Mouse (Mus musculus): ENCODE data around the gene Coasy.

Coasy gene

DNA sequence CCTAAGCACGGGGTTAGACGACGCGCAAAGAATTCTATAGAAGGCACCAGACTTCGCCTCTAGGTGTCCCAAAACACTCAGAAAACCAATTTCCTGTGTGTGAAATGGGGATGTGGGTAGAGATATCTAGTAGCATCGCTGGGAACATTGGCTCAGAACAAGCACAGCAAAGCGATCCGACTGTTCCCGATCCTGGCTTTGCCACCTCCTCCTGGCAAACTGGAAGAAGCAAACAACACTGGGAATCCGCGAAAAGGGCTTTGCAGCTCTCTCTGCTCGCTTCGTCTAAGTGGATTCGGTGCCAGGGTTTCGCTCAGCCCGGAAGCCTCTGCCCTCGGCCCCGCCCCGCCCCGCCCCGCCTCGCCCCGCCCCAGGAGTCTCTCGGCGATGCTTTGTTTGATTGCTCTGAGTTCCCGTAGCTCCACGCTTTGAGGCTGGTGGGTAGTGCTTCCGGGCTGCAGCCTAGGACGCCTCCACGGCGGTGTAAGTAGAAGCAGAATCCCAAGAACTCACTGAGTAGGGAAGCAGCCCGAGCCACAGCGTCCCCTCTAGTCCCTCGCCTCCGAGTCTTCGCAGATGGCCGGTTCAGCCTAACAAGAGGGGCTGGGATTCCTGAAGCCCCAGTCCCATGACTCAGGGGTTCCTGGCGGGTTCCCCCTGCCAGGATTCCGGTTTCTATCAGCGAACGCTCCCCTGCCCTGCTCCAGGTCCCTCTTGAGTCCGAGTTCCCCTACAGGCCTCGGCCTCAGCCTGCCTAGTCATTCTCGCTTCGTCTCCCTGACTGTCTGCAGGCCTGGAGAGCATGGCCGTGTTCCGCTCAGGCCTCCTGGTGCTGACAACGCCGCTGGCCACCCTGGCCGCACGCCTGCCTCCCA is at the start of gene Coasy:
Coasy (plus strand) TSS at position 358 of the 875 bp plus-strand sequence.
- ATAC-seq (ENCODE audit: insufficient number of reproducible peaks, low FRiP score, low TSS enrichment) = peak; percentile 69

DNA sequence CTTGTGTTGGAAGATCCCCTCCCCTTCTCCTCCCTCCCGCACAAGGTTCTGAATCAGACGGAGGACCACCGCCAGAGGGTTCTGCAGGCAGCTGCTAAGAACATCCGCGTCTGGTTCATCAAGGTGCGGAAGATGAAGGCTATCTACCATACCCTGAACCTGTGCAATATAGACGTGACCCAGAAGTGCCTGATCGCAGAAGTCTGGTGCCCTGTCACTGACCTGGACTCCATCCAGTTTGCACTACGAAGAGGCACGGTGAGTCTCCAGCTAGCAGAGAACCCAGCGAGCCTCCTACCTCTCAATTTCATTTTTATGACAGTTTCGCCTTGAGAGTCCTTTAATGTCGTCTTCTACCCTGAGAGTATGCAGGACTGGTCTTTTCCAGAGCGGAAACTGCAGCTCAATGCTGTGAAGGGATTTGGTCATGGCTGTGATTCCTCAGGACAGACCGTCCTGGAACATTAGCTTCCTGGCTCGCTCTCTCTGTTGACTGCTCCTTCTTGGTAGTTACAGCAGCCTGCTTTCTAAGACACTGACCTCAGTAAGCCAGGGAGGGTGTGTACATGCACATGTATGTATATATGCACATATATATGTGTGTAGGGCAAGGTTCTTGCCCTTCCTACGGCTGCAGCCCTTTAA is 48.4 kb upstream of the Coasy start:
- no peak for ATAC-seq (ENCODE audit: insufficient number of reproducible peaks, low FRiP score, low TSS enrichment)

DNA sequence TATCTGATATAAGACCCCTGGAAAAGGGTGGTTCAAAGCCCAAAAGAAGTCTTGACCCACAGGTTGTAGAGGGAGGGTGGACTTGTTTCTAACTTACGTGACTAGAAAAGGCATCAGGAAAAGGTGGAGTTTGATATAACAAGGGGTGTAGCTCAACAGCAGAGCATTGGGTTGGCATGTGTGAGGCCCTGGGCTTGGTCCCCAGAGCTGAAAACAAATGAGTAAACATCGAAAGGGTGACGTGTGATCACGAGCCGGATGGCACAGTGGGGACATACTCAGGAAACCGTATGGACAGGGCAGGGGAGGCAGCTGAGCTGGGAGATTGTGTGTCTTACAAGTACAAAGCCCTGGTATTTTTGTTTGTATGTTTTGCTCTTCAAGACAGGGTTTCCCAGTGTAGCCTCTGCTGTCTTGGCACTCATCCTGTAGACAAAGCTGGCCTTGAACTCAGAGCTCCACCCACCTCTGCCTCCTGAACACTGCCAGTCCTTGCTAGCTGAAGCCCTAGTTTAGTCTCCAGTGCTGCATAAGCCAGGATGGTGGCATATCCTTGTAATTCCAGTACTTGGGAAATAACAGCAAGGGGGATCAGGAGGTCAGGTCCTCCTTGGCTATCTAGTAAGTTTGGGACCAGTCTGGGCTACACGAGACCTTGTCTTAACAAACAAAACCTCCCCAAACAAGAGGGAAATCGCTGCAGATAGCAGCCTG is 47.6 kb upstream of the Coasy start:
- no peak for ATAC-seq (ENCODE audit: insufficient number of reproducible peaks, low FRiP score, low TSS enrichment)

DNA sequence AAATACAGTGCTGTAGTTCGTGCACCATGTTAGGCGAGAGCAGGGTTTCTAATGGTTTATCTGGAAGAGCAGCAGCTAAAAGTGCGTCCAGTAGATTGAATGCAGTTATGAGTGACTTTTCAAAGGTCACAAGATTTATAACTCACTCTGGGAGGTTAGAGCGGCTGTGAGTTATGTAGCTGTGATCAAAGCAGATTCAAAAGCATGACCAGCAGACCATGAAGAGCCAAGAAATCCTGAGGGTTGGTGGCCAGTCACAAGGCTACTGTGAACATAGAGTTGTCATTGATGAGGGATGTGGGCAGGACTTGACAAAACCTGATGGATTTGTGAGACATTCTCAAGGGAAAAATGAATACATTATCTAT is 47.1 kb upstream of the Coasy start:
- no peak for ATAC-seq (ENCODE audit: insufficient number of reproducible peaks, low FRiP score, low TSS enrichment)

DNA sequence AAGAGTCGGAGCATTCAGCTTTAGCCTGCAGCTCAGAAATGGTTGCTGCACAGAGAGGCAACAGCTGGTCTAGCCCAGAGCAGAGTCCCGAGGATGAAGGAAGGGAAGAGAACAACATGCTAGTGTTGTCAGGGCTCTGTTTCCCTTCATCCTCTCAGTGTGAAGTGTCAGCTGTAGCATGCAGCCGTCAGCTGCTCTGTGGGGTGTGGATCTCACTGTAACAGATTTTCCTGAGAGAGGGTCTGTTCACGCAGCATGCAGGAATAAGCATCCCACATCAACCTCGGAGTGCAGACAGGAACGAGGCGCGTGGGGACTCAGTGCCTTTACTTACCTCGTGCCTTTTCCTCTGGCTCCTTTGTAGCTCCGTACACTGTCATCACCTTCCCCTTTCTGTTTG is 44.6 kb upstream of the Coasy start:
- no peak for ATAC-seq (ENCODE audit: insufficient number of reproducible peaks, low FRiP score, low TSS enrichment)

DNA sequence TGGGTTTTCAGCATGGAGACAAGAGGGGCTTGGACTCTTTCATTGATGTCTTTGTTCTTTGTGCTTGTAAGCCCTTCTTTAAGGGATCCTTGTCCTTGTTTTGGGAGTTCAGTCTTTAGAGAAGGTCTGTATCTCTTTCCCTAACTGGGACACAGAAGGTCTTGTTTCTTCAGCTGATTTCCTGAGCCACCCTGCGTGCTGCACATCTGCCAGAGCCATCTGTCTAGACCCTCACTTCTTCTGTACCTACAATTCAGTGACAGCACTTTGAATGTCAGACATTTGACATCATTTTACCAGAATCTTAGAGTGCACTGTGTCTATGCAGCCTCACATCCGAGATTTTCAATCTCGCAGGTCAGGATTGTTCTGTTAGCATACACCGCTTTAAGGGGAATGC is 36.5 kb upstream of the Coasy start:
- no peak for ATAC-seq (ENCODE audit: insufficient number of reproducible peaks, low FRiP score, low TSS enrichment)

DNA sequence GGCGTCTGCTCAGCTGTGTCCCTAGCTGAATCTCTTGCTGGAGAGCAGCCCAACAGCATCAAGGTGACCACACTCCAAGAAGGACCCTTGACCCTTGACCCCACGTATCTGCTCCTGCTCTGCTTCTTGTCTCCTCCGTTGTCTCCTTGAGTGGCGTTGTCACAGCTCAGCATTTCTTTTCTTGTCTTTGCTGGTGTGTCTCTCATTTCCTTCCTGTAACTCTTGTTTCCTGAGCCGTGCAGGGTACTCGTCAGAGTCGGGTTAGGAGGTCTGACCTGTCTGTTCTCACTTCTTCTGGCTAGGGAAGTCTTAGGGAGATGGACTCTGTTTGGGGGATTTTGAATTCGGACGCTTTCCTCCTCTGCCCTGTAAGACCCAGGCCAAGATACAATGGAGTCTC is 35.9 kb upstream of the Coasy start:
- no peak for ATAC-seq (ENCODE audit: insufficient number of reproducible peaks, low FRiP score, low TSS enrichment)

DNA sequence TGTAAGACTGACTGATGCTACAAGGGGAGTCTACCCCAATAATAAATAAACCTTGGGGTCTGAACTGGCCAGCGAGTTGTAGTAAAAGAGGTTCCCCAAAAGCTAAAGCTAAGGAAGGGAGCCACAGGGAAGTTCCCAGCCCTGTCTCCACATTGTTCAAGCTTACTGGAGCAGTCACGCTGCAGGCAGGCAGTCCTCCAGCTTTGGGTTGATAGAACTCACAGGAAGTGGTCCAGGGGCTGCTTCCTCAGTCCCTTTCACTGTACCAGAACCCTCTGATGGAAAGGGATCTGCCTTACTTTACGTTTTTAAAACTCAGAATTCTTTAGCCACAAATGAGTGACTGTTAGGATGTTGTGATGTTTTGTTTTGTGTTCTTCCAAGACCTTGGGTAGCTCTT is 34.9 kb upstream of the Coasy start:
- ATAC-seq (ENCODE audit: insufficient number of reproducible peaks, low FRiP score, low TSS enrichment) = no peak

DNA sequence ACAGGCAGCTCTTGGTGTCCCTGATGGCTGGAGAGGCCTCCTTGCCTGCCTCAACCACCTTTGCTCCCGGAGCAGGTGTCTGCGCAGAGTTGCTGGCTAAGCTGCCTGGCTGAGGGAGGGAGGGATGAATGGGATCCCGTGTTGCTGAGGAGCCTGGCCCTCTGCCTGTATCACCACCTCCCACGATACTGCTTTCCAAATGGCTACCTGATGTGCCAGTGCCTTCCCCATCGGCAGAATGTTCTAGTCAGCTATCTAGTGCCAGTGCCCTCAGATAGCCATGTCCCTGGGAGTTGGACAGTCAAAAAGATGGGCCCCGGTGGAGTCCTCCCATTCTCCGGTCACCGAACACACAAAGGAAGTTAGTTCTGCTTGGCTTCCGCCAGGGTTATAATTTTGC is 32.0 kb upstream of the Coasy start:
- peak; percentile 43; the same call in 1 of the 2 replicates for ATAC-seq (ENCODE audit: insufficient number of reproducible peaks, low FRiP score, low TSS enrichment)

DNA sequence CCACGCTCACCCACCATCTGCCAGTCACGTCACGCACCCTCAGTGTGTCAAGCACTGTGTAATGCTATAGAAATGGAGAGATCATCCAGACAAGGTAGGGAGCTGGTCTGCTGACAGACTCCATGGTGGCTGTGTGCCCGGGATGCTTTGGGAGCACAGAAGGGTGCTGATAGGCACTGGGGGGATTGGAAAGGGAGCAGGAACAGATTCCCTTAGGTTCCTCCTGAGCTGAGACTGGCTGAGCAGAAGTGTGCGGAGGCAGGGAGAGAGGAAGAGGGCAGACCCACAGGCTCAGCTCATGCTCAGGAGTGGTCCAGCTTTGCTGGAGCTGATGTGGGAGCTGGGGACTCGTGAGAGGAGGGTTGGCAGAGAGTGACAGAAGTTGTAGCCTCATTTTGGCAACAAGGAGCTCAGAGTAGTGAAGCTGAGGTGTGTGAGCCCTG is 31.3 kb upstream of the Coasy start:
- ATAC-seq (ENCODE audit: insufficient number of reproducible peaks, low FRiP score, low TSS enrichment) = peak; percentile 36; the same call in 1 of the 2 replicates

DNA sequence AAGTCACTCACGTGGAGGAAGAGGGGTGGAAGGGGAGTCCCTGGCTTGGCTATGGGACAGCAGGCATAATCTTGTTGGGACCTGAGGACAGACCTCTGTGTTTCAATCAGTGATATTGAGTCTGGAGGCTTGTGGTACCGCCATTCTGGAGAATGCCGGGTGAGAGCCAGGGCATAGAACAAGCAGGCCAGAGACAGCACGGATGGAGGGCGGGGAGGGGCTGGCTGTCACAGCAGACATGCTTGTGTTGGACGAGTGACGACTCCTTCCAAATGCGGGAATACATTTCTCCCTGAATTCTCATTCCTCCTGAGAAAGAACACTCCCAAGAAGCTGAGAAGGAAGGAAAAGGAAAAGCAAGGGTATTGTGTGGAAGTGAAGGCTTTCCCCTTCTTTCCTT is 30.7 kb upstream of the Coasy start:
- no peak for ATAC-seq (ENCODE audit: insufficient number of reproducible peaks, low FRiP score, low TSS enrichment)

DNA sequence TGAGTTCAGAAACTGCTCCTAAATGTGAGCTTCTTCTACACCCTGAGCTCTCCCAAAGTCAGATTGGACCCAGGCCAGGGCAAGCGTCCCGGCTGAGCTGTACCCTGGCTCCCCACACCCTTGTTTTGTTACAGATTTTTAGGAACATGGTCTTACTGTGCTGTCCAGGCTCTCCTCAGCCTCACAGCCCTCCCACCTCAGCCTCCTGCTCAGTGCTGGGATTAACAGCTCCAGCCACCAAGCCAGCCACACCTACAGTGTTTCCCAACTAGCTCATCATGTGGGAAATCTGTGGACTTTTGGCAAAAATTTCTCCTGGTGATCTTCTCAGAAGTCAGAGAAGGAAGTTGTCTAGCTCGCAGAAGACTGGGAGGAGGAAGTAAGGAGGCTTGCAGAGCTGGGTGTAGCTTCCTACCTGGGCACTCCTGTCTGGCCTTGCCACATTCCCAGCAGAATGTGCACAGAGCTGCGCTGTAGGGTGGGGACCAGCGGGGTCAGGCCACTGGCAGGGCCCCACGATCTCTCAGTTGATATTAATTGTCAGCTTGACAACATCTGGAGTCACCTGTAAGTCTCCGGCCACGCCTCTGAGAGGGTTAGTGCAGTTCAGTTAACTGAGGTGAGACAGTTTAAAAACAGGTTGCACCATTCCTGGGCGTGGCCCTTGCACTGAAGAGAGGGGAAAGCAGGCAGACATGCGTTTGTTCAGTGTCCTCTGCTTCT is 29.5 kb upstream of the Coasy start:
- no peak for ATAC-seq (ENCODE audit: insufficient number of reproducible peaks, low FRiP score, low TSS enrichment)

DNA sequence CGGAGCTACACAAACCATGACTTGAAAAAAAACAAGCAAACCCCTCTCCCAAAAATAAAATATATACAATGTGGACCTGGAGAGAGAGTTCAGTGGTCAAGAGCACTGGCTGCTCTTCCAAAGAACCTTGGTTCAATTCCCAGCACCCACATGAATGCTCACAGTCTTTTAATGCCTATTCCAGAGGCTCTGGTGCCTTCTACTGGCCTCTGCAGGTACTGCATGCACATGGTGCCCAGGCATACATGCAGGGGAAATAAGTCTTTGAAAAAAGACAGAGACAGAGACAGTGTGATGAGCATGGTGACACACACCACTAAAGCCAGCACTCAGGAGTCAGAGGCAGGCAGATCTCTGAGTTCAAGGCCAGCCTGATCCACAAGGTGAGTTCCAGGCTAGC is 28.4 kb upstream of the Coasy start:
- no peak for ATAC-seq (ENCODE audit: insufficient number of reproducible peaks, low FRiP score, low TSS enrichment)

DNA sequence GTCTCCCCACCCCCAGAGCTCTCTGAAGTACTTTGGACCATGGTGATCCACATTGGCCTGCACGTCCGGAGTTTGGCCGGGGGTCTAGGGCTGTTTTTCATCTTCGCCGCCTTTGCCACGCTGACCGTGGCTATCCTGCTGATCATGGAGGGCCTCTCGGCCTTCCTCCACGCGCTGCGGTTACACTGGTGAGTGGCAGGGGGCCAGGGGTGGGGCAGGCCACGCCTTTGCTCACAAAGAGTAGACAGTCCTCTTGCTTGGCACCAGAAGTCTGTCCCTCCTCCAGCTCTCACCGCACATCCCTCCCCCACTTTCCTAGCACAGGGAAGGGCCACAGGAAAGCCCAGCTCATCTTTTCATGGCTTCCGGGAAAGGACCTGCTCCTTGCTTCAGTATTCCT is 26.9 kb upstream of the Coasy start:
- no peak for ATAC-seq (ENCODE audit: insufficient number of reproducible peaks, low FRiP score, low TSS enrichment)

DNA sequence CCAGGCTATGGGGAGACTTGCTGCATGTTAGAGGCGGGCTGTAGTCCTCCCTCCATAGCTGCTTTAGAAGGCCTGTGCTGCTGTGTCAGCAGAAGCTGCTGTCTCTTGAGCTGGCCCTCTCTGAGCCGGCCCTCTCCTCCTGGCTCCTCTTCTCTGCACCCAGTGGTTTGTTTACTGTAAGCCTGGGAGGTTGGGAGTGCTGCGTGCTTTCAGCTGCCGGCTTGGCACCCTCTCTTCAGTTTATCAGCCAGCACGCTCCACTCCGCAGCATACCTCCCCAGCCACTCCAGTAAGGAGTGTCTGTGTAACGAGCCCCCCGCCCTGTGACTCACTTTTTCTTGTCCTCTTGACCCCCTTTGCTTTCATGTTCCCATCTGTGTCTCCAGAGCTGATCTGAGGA is 25.5 kb upstream of the Coasy start:
- ATAC-seq (ENCODE audit: insufficient number of reproducible peaks, low FRiP score, low TSS enrichment) = no peak

DNA sequence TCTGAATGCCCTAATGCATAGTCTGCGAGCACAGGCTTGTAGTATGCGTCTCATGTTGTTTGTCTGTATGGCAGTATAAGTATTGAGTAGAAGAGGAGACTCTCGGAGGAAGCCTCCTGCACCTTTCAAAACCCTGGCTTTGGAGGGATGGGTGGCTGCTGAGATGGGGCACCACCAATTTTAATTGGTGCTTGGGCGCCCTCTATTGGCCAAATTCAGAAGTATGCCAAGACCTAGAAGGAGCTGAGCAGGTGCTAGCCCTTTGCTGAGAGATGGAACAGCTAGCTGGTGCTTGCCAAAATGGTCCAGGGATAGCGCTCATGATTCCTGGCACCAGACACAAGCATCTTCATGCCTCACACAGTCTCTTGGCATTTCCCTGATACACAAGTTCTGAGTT is 24.5 kb upstream of the Coasy start:
- ATAC-seq (ENCODE audit: insufficient number of reproducible peaks, low FRiP score, low TSS enrichment) = 0 out of 2 replicates have a peak, but pooled peaks have one; percentile 45

DNA sequence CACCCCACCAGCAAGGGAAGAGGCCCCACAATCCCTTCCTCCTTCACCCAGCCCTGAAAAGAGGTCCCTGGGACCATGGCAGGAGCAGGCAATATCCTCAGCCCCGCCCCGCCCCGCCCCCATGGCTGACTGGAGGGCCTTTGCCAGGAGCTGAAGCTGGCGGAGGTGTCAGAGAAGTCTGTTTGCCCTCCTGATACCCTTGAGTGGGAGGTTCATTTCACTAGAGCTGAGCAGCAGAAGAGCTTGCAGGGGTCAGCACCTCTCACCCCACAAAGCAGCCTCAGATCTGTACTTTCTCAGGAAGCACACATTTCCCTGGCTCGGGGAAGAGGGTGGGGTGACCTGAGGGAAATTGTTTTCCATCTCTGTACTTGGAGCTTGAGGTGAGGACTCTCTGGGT is 23.6 kb upstream of the Coasy start:
- ATAC-seq (ENCODE audit: insufficient number of reproducible peaks, low FRiP score, low TSS enrichment) = no peak

DNA sequence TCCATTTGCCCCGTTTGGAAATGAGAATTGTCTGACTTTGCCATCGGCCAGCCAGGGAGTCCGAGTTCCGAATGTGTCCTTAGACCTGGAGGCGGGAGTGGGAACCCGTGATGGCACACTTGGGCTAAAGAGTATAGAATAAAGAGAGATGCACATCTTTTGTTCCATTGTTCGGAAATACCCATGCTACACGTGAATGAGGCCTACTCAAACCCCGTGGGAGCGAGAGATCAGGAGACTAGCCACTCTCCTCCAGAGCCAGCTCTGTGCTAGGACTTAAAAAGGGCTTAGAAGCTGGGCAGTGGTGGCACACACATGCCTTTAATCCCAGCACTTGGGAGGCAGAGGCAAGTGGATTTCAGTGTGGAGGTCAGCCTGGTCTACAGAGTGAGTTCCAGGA is 22.9 kb upstream of the Coasy start:
- ATAC-seq (ENCODE audit: insufficient number of reproducible peaks, low FRiP score, low TSS enrichment) = no peak

DNA sequence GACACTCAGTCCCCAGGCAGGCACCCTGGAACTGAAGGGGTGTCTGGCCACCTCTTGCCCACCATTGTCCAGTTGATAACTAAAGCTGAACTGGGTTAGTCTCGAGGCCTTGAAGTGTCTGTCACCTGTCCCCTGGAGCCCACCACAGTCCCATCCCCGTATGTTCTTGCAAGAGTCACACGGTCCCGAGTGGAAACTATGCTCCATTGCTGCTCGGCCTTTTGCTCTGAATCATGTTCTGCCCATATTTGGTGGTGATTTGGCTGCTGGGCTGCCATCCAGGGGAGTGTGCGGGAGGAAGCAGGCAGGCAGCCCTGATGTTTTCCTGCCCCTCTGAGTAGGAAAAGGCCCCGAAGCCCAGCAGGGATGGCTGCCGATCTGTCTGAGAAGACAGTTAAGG is 22.2 kb upstream of the Coasy start:
- no peak for ATAC-seq (ENCODE audit: insufficient number of reproducible peaks, low FRiP score, low TSS enrichment)

DNA sequence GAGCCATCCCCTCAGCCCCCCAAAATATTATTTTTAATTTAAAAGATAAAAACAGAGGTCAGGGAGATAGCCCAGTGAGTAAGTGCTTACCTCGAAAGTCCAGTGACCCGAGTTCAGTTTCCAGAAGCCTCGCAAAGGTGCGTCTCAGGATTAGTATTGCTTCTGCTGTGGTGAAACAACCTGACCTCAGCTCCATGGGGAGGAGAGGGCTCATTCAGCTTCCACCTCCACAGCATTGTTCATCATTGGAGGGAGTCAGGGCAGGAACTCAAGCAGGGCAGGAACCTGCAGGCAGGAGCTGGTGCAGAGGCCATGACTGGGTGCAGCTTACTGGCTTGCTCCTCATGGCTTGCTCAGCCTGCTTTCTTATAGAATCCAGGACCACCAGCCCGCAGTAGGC is 21.3 kb upstream of the Coasy start:
- ATAC-seq (ENCODE audit: insufficient number of reproducible peaks, low FRiP score, low TSS enrichment) = no peak

Data from cerebellum, adult (tissue).